Mouse (Mus musculus): ENCODE results near the gene Arhgef3.

GRCm38 (mm10) chr14:27269836-27270235 lies 155.1 kb downstream of the Arhgef3 start:
- TF ChIP-seq GATA1 (IDR thresholded peaks at IDR 0.05; ENCODE audit: borderline replicate concordance, low read length) (no peak), CTCF (IDR thresholded peaks at IDR 0.05; ENCODE audit: low read depth, low read length) (no peak), POLR2AphosphoS5 (IDR thresholded peaks at IDR 0.05; ENCODE audit: insufficient replicate concordance, low read depth, low read length) (no peak), TAL1 (conservative IDR thresholded peaks at IDR 0.05; ENCODE audit: low read depth, low read length) (no peak)

Data from G1E (cell line).